Mouse (Mus musculus) hindbrain, embryonic 15.5 days (tissue): ENCODE results near the gene Ube2g2. TPM values are rescaled to one million over a fixed set of nuclear protein-coding genes. Genes with fewer than 3 reads are reported as not detected.
"Not testable (repeated sequence)": the region's sequence is repeated elsewhere in the genome, so short reads cannot be mapped to it uniquely, and the experiment has no call there.

ENCODE experiments used
- ATAC-seq: fragments of 200-750 bp; cut with Nextera tagmentation; 2 replicates; pipeline ENCODE4 v1.8.0; 2017; ENCODE audit warnings: low read depth, moderate number of reproducible peaks, moderate TSS enrichment; ENCODE audit not compliant: low FRiP score
- H3K27ac ChIP-seq: fragments of 300-500 bp; sonication (generic); replicated peaks from 2 replicates; pipeline ENCODE4 v1.5.1; 2015; ENCODE audit warnings: mild to moderate bottlenecking, inconsistent platforms
- H3K27me3 ChIP-seq: fragments of 300-500 bp; sonication (generic); 2 replicates; pipeline ENCODE4 v1.6.1; 2015; ENCODE audit warnings: control low read depth, inconsistent platforms
- H3K36me3 ChIP-seq: fragments of 300-500 bp; sonication (generic); 2 replicates; pipeline ENCODE4 v1.6.1; 2015; ENCODE audit warnings: control low read depth, inconsistent platforms
- H3K4me1 ChIP-seq: fragments of 300-500 bp; sonication (generic); replicated peaks from 2 replicates; pipeline ENCODE4 v1.6.1; 2015; ENCODE audit warnings: control low read depth, inconsistent platforms
- H3K4me2 ChIP-seq: fragments of 300-500 bp; sonication (generic); 2 replicates; pipeline ENCODE4 v1.6.1; 2015; ENCODE audit warnings: moderate library complexity, mild to moderate bottlenecking, inconsistent platforms
- H3K4me3 ChIP-seq: fragments of 300-500 bp; sonication (generic); 2 replicates; pipeline ENCODE4 v1.5.1; 2015; ENCODE audit warnings: mild to moderate bottlenecking, inconsistent platforms
- H3K9ac ChIP-seq: fragments of 300-500 bp; sonication (generic); 2 replicates; pipeline ENCODE4 v1.6.1; 2015; ENCODE audit warnings: inconsistent platforms
- H3K9me3 ChIP-seq: fragments of 300-500 bp; sonication (generic); 2 replicates; pipeline ENCODE4 v1.6.1; 2016; ENCODE audit warnings: control low read depth, inconsistent platforms
- WGBS: fragments of 180-500 bp; shearing (Covaris S2); methylation state at CpG from one replicate; pipeline ENCODE4 v1.1.7; 2015; 5-methylcytosine and 5-hydroxymethylcytosine counted together
- microRNA counts: library from miRNA; unstranded; fragments of <30 nt; microRNA quantifications from one replicate; lab custom pipeline; 2016
- microRNA-seq: library from miRNA; unstranded; fragments of <30 nt; microRNA quantifications from one replicate; pipeline ENCODE4, GENCODE M21; 2016
- polyA plus RNA-seq: library from polyadenylated mRNA; unstranded; fragments of >200 nt; fragmentation: Nextera tagmentation; extraction: Ambion mirVana; gene quantifications from 2 replicates; pipeline ENCODE4 v1.2.1, GENCODE M21; 2015

The Ube2g2 gene
- polyA plus RNA-seq, 1 experiment from 2014 or later: 90.0 TPM

- WGBS: 79% methylated on average over 3 of the region's 3 CpGs
- H3K4me2 ChIP-seq, H3K9ac ChIP-seq, H3K27ac ChIP-seq, H3K9me3 ChIP-seq, ATAC-seq, H3K36me3 ChIP-seq, H3K4me3 ChIP-seq: not testable (repeated sequence)
- Histone ChIP-seq H3K27me3 (peaks cover 21% of the 10 kb centered on the region), H3K4me1 (peaks cover 10% of the 10 kb centered on the region; the same call in 1 of the 2 replicates)
Observed at GRCm38 (mm10) chr10:77690356-77690807, 68.3 kb downstream of the Ube2g2 start, which contains the start of gene Gm19402. TSS of gene Gm19402 (minus strand) at chr10:77690757.

MicroRNAs encoded within 50 kb of the gene (microRNA counts, 519-probe panel; counts per million panel counts)
- microRNA mmu-miR-1930 (lab: Ali Mortazavi, UCI): not detected

Small RNAs within 50 kb of the gene (microRNA-seq; reads per million reads assigned to microRNA genes)
- 14.0 reads per million, percentile 30 among the genes with 10 or more reads in this experiment for gene Mir1930

Other genes starting within 250 kb of the Ube2g2 start
- 20.5 and 21.5 TPM in 2 replicates for gene Adarb1, start 204.0 kb upstream of the Ube2g2 start, polyA plus RNA-seq
- 45.1 and 48.4 TPM in 2 replicates for gene Fam207a, start 106.5 kb upstream of the Ube2g2 start, polyA plus RNA-seq
- gene Itgb2, start 92.0 kb upstream of the Ube2g2 start, polyA plus RNA-seq: 1.1 and 1.5 TPM in 2 replicates
- gene Pttg1ip, start 40.6 kb upstream of the Ube2g2 start, polyA plus RNA-seq: 75.2 and 81.7 TPM in 2 replicates
- 282 and 283 TPM in 2 replicates for gene Sumo3, start 16.2 kb upstream of the Ube2g2 start, polyA plus RNA-seq
- gene Gm49325, start 16.1 kb upstream of the Ube2g2 start, polyA plus RNA-seq: 2.9 TPM in 1 of 2 replicates, not detected in the other
- gene Tspear, start 64.3 kb downstream of the Ube2g2 start, polyA plus RNA-seq: 0.99 and 1.3 TPM in 2 replicates
- not detected in 2 replicates for gene Gm19402, start 68.5 kb downstream of the Ube2g2 start, polyA plus RNA-seq
- gene Gm9508, start 75.0 kb downstream of the Ube2g2 start, polyA plus RNA-seq: not detected in 2 replicates
- not detected in 2 replicates for gene Gm10272, start 84.4 kb downstream of the Ube2g2 start, polyA plus RNA-seq
- gene Gm10024, start 89.2 kb downstream of the Ube2g2 start, polyA plus RNA-seq: not detected in 2 replicates
- gene Gm10142, start 93.5 kb downstream of the Ube2g2 start, polyA plus RNA-seq: not detected in 2 replicates
- gene Krtap12-1, start 98.3 kb downstream of the Ube2g2 start, polyA plus RNA-seq: not detected in 2 replicates
- not detected in 2 replicates for gene Gm10100, start 104.2 kb downstream of the Ube2g2 start, polyA plus RNA-seq
- gene Gm18596, start 120.4 kb downstream of the Ube2g2 start, polyA plus RNA-seq: not detected in 2 replicates
- not detected in 2 replicates for gene Gm9736, start 129.1 kb downstream of the Ube2g2 start, polyA plus RNA-seq
- gene Gm3233, start 137.4 kb downstream of the Ube2g2 start, polyA plus RNA-seq: not detected in 2 replicates
- gene Gm3238, start 149.1 kb downstream of the Ube2g2 start, polyA plus RNA-seq: not detected in 2 replicates
- not detected in 2 replicates for gene Gm7138, start 154.7 kb downstream of the Ube2g2 start, polyA plus RNA-seq
- not detected in 2 replicates for gene Gm3250, start 160.3 kb downstream of the Ube2g2 start, polyA plus RNA-seq
- gene Gm7137, start 165.9 kb downstream of the Ube2g2 start, polyA plus RNA-seq: not detected in 2 replicates
- gene Gm9639, start 172.8 kb downstream of the Ube2g2 start, polyA plus RNA-seq: not detected in 2 replicates
- not detected in 2 replicates for gene Gm19668, start 176.9 kb downstream of the Ube2g2 start, polyA plus RNA-seq
- gene Gm9507, start 189.6 kb downstream of the Ube2g2 start, polyA plus RNA-seq: not detected in 2 replicates
- gene Gm2696, start 192.4 kb downstream of the Ube2g2 start, polyA plus RNA-seq: not detected in 2 replicates
- not detected in 2 replicates for gene Krtap10-4, start 204.8 kb downstream of the Ube2g2 start, polyA plus RNA-seq
- not detected in 2 replicates for gene Krtap10-10, start 213.7 kb downstream of the Ube2g2 start, polyA plus RNA-seq
- gene Gm36176, start 224.5 kb downstream of the Ube2g2 start, polyA plus RNA-seq: not detected in 2 replicates
- gene Gm10318, start 230.6 kb downstream of the Ube2g2 start, polyA plus RNA-seq: not detected in 2 replicates
- gene Gm3285, start 239.7 kb downstream of the Ube2g2 start, polyA plus RNA-seq: not detected in 2 replicates